Mouse (Mus musculus) heart, postnatal 0 days (tissue): ENCODE measurements at regions not wholly inside any gene's neighbourhood (a gene's known extent, or its start where the extent isn't known, plus 50 kb on each side); places are given as distances from the start of the nearest gene placed in this dataset.

Experiments used
- CTCF ChIP-seq: IDR thresholded peaks from 2 replicates; pipeline ENCODE4 v1.5.1; 2016; ENCODE audit warnings: antibody characterized with exemption, control low read depth, low read depth
- EP300 ChIP-seq: IDR thresholded peaks from 2 replicates; pipeline ENCODE4 v1.6.1; 2016; ENCODE audit warnings: antibody characterized with exemption, low read depth

DNA sequence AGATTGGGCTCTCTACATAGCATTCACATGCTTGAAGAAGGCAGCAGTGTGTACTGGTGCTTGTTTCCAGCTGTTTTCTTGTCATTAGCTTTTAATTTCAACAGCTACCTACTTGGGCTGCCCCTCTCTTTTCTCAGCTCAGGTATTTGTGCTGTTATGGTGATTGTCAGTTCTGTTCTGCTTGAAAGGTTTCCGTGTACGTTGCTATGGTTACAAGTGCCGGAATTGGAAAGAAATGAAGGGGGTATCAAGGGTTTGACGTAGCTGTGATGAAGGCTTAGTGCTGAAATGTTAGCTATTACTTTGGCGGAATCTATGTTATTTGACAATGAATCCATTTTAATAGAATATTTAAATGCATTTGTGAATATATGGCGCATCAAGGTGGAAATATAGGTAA lies 439.5 kb upstream of the 4930550L24Rik start:
- TF ChIP-seq CTCF (no peak), EP300 (no peak)
